Mouse (Mus musculus): ENCODE data around the gene Sf3b3. TPM values are rescaled to one million over a fixed set of nuclear protein-coding genes. Genes with fewer than 3 reads are reported as not detected.

Gene Sf3b3
- total and polyA plus RNA-seq, 2 experiments = 12.1 to 20.6 TPM

GRCm38 (mm10) chr8:110845821-110846404 lies 674 bp downstream of the Sf3b3 start:
- peak overlapping the region; percentile 89 for H3K4me3 ChIP-seq (ENCODE audit: insufficient read depth, low read depth, low read length)
- DNase-seq (ENCODE audit: extremely low read depth, low read depth, low spot score) = peak; percentile 35
- H3K27ac ChIP-seq (replicated peaks; ENCODE audit: insufficient read depth, low read depth, low read length) = peak overlapping the region; percentile 2
- H3K4me1 ChIP-seq (ENCODE audit: control insufficient read depth, insufficient read depth, low read length) = peaks cover 10% of the 10 kb centered on the region
- H3K9ac ChIP-seq (ENCODE audit: low read depth, low read length) = peak overlapping the region; percentile 91
- peaks cover 14% of the 10 kb centered on the region; the same call in 1 of the 2 replicates for H3K79me2 ChIP-seq (ENCODE audit: control insufficient read depth, insufficient read depth, low read length)
- 2% methylated on average over 17 of the region's 17 CpGs for WGBS
- no peaks in the 10 kb centered on the region for H3K27me3 ChIP-seq (ENCODE audit: control insufficient read depth, insufficient read depth, low read length)
- no peak for TF ChIP-seq CTCF (IDR thresholded peaks at IDR 0.05; ENCODE audit: low read depth, low read length)
- TF ChIP-seq POLR2A (IDR thresholded peaks at IDR 0.05; ENCODE audit: extremely low read depth, insufficient read depth, low read length) = no peak
- H3K36me3 ChIP-seq (ENCODE audit: control insufficient read depth, insufficient read depth, low read length) = peaks cover 43% of the 10 kb centered on the region

GRCm38 (mm10) chr8:110844941-110845340 lies 1.6 kb downstream of the Sf3b3 start:
- TF ChIP-seq POLR2A (IDR thresholded peaks at IDR 0.05; ENCODE audit: extremely low read depth, insufficient read depth, low read length) (no peak), CTCF (IDR thresholded peaks at IDR 0.05; ENCODE audit: low read depth, low read length) (no peak)
- Histone ChIP-seq H3K4me3 (ENCODE audit: insufficient read depth, low read depth, low read length) (no peak overlapping the region), H3K27ac (replicated peaks; ENCODE audit: insufficient read depth, low read depth, low read length) (no peak overlapping the region), H3K27me3 (ENCODE audit: control insufficient read depth, insufficient read depth, low read length) (no peaks in the 10 kb centered on the region), H3K36me3 (ENCODE audit: control insufficient read depth, insufficient read depth, low read length) (peaks cover 43% of the 10 kb centered on the region), H3K9ac (ENCODE audit: low read depth, low read length) (no peak overlapping the region), H3K79me2 (ENCODE audit: control insufficient read depth, insufficient read depth, low read length) (peaks cover 14% of the 10 kb centered on the region; the same call in 1 of the 2 replicates), H3K4me1 (ENCODE audit: control insufficient read depth, insufficient read depth, low read length) (peaks cover 7% of the 10 kb centered on the region)
- DNase-seq (ENCODE audit: extremely low read depth, low read depth, low spot score) = no peak
- WGBS = 52% methylated on average over 3 of the region's 3 CpGs

GRCm38 (mm10) chr8:110843207-110843606 lies 3.4 kb downstream of the Sf3b3 start:
- no peaks in the 10 kb centered on the region for H3K27me3 ChIP-seq (ENCODE audit: control insufficient read depth, insufficient read depth, low read length)
- H3K36me3 ChIP-seq (ENCODE audit: control insufficient read depth, insufficient read depth, low read length) = peaks cover 56% of the 10 kb centered on the region
- no peak for DNase-seq (ENCODE audit: extremely low read depth, low read depth, low spot score)
- H3K27ac ChIP-seq (replicated peaks; ENCODE audit: insufficient read depth, low read depth, low read length) = no peak overlapping the region
- H3K4me1 ChIP-seq (ENCODE audit: control insufficient read depth, insufficient read depth, low read length) = peaks cover 7% of the 10 kb centered on the region
- H3K9ac ChIP-seq (ENCODE audit: low read depth, low read length) = no peak overlapping the region
- no peak overlapping the region for H3K4me3 ChIP-seq (ENCODE audit: insufficient read depth, low read depth, low read length)
- WGBS = 75% methylated on average over 5 of the region's 5 CpGs
- no peak for TF ChIP-seq POLR2A (IDR thresholded peaks at IDR 0.05; ENCODE audit: extremely low read depth, insufficient read depth, low read length)
- no peak for TF ChIP-seq CTCF (IDR thresholded peaks at IDR 0.05; ENCODE audit: low read depth, low read length)
- peaks cover 14% of the 10 kb centered on the region; the same call in 1 of the 2 replicates for H3K79me2 ChIP-seq (ENCODE audit: control insufficient read depth, insufficient read depth, low read length)

GRCm38 (mm10) chr8:110842012-110842574 lies 4.5 kb downstream of the Sf3b3 start:
- no peaks in the 10 kb centered on the region for H3K27me3 ChIP-seq (ENCODE audit: control insufficient read depth, insufficient read depth, low read length)
- H3K79me2 ChIP-seq (ENCODE audit: control insufficient read depth, insufficient read depth, low read length) = peaks cover 14% of the 10 kb centered on the region; the same call in 1 of the 2 replicates
- H3K36me3 ChIP-seq (ENCODE audit: control insufficient read depth, insufficient read depth, low read length) = peaks cover 65% of the 10 kb centered on the region
- H3K9ac ChIP-seq (ENCODE audit: low read depth, low read length) = no peak overlapping the region
- H3K27ac ChIP-seq (replicated peaks; ENCODE audit: insufficient read depth, low read depth, low read length) = no peak overlapping the region
- no peak overlapping the region for H3K4me3 ChIP-seq (ENCODE audit: insufficient read depth, low read depth, low read length)
- WGBS = 83% methylated on average over 3 of the region's 3 CpGs
- TF ChIP-seq CTCF (IDR thresholded peaks at IDR 0.05; ENCODE audit: low read depth, low read length) = no peak
- peaks cover 4% of the 10 kb centered on the region for H3K4me1 ChIP-seq (ENCODE audit: control insufficient read depth, insufficient read depth, low read length)
- no peak for DNase-seq (ENCODE audit: extremely low read depth, low read depth, low spot score)

GRCm38 (mm10) chr8:110831956-110832355 lies 14.6 kb downstream of the Sf3b3 start:
- H3K36me3 ChIP-seq (ENCODE audit: control insufficient read depth, insufficient read depth, low read length) = peaks cover 83% of the 10 kb centered on the region
- H3K4me3 ChIP-seq (ENCODE audit: insufficient read depth, low read depth, low read length) = no peak overlapping the region
- WGBS = 56% methylated on average over 3 of the region's 3 CpGs
- H3K79me2 ChIP-seq (ENCODE audit: control insufficient read depth, insufficient read depth, low read length) = peaks cover 2% of the 10 kb centered on the region; the same call in 1 of the 2 replicates
- no peak overlapping the region for H3K9ac ChIP-seq (ENCODE audit: low read depth, low read length)
- no peak overlapping the region for H3K27ac ChIP-seq (replicated peaks; ENCODE audit: insufficient read depth, low read depth, low read length)
- no peaks in the 10 kb centered on the region for H3K4me1 ChIP-seq (ENCODE audit: control insufficient read depth, insufficient read depth, low read length)
- H3K27me3 ChIP-seq (ENCODE audit: control insufficient read depth, insufficient read depth, low read length) = no peaks in the 10 kb centered on the region
- DNase-seq (ENCODE audit: extremely low read depth, low read depth, low spot score) = no peak
- TF ChIP-seq CTCF (IDR thresholded peaks at IDR 0.05; ENCODE audit: low read depth, low read length) (no peak), POLR2A (IDR thresholded peaks at IDR 0.05; ENCODE audit: extremely low read depth, insufficient read depth, low read length) (no peak)

GRCm38 (mm10) chr8:110828511-110828910 lies 18.1 kb downstream of the Sf3b3 start:
- DNase-seq (ENCODE audit: extremely low read depth, low read depth, low spot score) = no peak
- Histone ChIP-seq H3K4me3 (ENCODE audit: insufficient read depth, low read depth, low read length) (no peak overlapping the region), H3K4me1 (ENCODE audit: control insufficient read depth, insufficient read depth, low read length) (no peaks in the 10 kb centered on the region), H3K36me3 (ENCODE audit: control insufficient read depth, insufficient read depth, low read length) (peaks cover 90% of the 10 kb centered on the region), H3K9ac (ENCODE audit: low read depth, low read length) (no peak overlapping the region), H3K79me2 (ENCODE audit: control insufficient read depth, insufficient read depth, low read length) (peaks cover 2% of the 10 kb centered on the region; the same call in 1 of the 2 replicates), H3K27ac (replicated peaks; ENCODE audit: insufficient read depth, low read depth, low read length) (no peak overlapping the region), H3K27me3 (ENCODE audit: control insufficient read depth, insufficient read depth, low read length) (no peaks in the 10 kb centered on the region)
- TF ChIP-seq CTCF (IDR thresholded peaks at IDR 0.05; ENCODE audit: low read depth, low read length) = no peak
- no peak for TF ChIP-seq POLR2A (IDR thresholded peaks at IDR 0.05; ENCODE audit: extremely low read depth, insufficient read depth, low read length)
- WGBS = 78% methylated on average over 3 of the region's 3 CpGs

All from liver, adult 2 months (tissue).